11 mouse cellular contexts compared by ENCODE assay signal in the genomic region with DNA sequence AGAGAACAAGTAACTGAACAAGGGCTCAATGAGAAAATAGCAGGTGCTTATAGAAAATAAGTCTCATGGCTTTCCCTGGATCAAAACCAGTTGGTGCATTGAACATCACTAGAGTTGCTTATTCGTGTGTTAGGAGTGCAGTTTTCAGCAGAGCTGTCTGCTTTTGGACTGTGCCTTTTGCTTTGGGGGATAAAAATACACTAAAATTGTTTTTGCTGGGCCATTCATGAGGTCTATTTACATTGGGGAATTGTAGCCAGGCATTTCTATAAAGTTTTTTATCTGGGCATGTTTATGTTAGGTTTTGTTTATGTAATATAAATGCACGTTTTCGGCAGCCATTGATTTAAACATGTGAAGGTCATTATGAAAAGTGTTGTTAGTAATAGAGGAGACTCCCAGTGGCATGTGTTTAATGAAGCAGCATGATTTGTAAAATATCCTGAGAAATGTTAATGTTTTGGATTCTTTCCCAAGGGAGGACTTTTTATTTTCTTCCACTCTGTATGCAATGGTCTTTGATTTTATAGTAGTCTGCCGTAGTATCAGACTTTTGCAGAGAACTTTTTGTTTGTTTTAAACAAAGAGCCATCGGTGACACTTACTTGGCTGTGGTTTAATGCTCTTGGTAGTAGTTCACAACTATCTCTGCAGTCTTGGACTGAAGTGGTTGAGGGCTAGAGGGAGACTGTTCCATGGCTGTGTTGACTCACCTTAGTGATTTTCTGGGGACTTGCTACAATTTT.
DNase-seq lines count a peak whose midpoint lies in the region; ATAC-seq and TF ChIP-seq lines count a peak whose summit lies in the region.
"Had no signal": no experiment of that assay in that cellular context is flagged by ENCODE, and none has a peak within 500 bp of the region (broad histone marks: within the 10 kb centered on the region; RNA-seq: fewer than 3 reads in every experiment).

No protein-coding gene starts in this region.

- no peak for DNase-seq in kidney, adult 2 months
- no peak for DNase-seq in kidney, postnatal 25 days
- DNase-seq in spleen, postnatal 10 days (ENCODE audit: low spot score in 2 of 2): no peak
- no peak for DNase-seq in left cerebral cortex, postnatal 36 days (ENCODE audit: low spot score in 2 of 2)
- DNase-seq: cerebellum, postnatal 10 days; liver, embryonic 13.5 days had no signal

- H3K4me2 ChIP-seq in midbrain, embryonic 12.5 days (replicated peaks): no peak overlapping the region
- H3K4me2 ChIP-seq in midbrain, embryonic 16.5 days (ENCODE audit: low read length): no peak overlapping the region
- no peak overlapping the region for H3K4me2 ChIP-seq in intestine, embryonic 16.5 days (ENCODE audit: low read depth, low read length)
- H3K4me2 ChIP-seq: forebrain, embryonic 13.5 days; liver, embryonic 13.5 days; midbrain, embryonic 15.5 days had no signal

- peaks cover 10% of the 10 kb centered on the region for H3K4me1 ChIP-seq in kidney, adult 2 months (ENCODE audit: control insufficient read depth, insufficient read depth, low read length)
- H3K4me1 ChIP-seq in midbrain, embryonic 12.5 days: peaks cover 22% of the 10 kb centered on the region
- peaks cover 11% of the 10 kb centered on the region; the same call in 1 of the 2 replicates for H3K4me1 ChIP-seq in midbrain, embryonic 16.5 days (ENCODE audit: control insufficient read depth, insufficient read depth, low read length)
- peaks cover 19% of the 10 kb centered on the region for H3K4me1 ChIP-seq in intestine, embryonic 16.5 days (ENCODE audit: control insufficient read depth, insufficient read depth, low read length)

- no peaks in the 10 kb centered on the region for H3K27me3 ChIP-seq in kidney, adult 2 months (replicated peaks; ENCODE audit: control insufficient read depth, insufficient read depth, low read length)
- no peaks in the 10 kb centered on the region for H3K27me3 ChIP-seq in midbrain, embryonic 12.5 days
- no peaks in the 10 kb centered on the region for H3K27me3 ChIP-seq in midbrain, embryonic 16.5 days (ENCODE audit: control insufficient read depth, insufficient read depth, low read depth, low read length)
- H3K27me3 ChIP-seq in intestine, embryonic 16.5 days (replicated peaks; ENCODE audit: control insufficient read depth, insufficient read depth, low read length): no peaks in the 10 kb centered on the region
- H3K27me3 ChIP-seq: liver, embryonic 13.5 days; midbrain, embryonic 15.5 days had no signal

- no peak for ATAC-seq in midbrain, embryonic 12.5 days (ENCODE audit: low FRiP score, low read depth)
- no peak for ATAC-seq in midbrain, embryonic 16.5 days
- peak; percentile 63 for ATAC-seq in intestine, embryonic 16.5 days
- ATAC-seq: forebrain, embryonic 13.5 days had no signal

- H3K27ac ChIP-seq in kidney, adult 2 months (ENCODE audit: insufficient read depth, low read depth, low read length): peak overlapping the region; percentile 92
- H3K27ac ChIP-seq in midbrain, embryonic 12.5 days (replicated peaks): peak overlapping the region; percentile 87
- H3K27ac ChIP-seq in midbrain, embryonic 16.5 days (ENCODE audit: low read length): no peak overlapping the region
- H3K27ac ChIP-seq in intestine, embryonic 16.5 days (ENCODE audit: low read length): peak overlapping the region; percentile 73
- H3K27ac ChIP-seq: forebrain, embryonic 13.5 days; liver, embryonic 13.5 days had no signal

- WGBS in kidney, adult 2 months: 49% methylated on average over 5 of the region's 5 CpGs
- WGBS in midbrain, embryonic 12.5 days: 81% methylated on average over 5 of the region's 5 CpGs
- 71% methylated on average over 5 of the region's 5 CpGs for WGBS in midbrain, embryonic 16.5 days
- 42% methylated on average over 5 of the region's 5 CpGs for WGBS in intestine, embryonic 16.5 days

- peaks cover 5% of the 10 kb centered on the region; the same call in 1 of the 2 replicates for H3K9me3 ChIP-seq in midbrain, embryonic 12.5 days
- no peaks in the 10 kb centered on the region for H3K9me3 ChIP-seq in midbrain, embryonic 16.5 days (replicated peaks; ENCODE audit: control insufficient read depth, low read length, poor library complexity, severe bottlenecking)
- H3K9me3 ChIP-seq in intestine, embryonic 16.5 days (ENCODE audit: control insufficient read depth, low read length): no peaks in the 10 kb centered on the region
- H3K9me3 ChIP-seq: forebrain, embryonic 13.5 days; liver, embryonic 13.5 days; midbrain, embryonic 15.5 days had no signal

- TF ChIP-seq CTCF in kidney, adult 2 months (conservative IDR thresholded peaks at IDR 0.05; ENCODE audit: insufficient read depth, insufficient read length, low read depth, low read length): no peak

- H3K36me3 ChIP-seq in kidney, adult 2 months (ENCODE audit: control insufficient read depth, insufficient read depth, low read length): no peaks in the 10 kb centered on the region
- no peaks in the 10 kb centered on the region for H3K36me3 ChIP-seq in midbrain, embryonic 12.5 days
- H3K36me3 ChIP-seq in midbrain, embryonic 16.5 days (ENCODE audit: control insufficient read depth, insufficient read depth, low read length): no peaks in the 10 kb centered on the region
- no peaks in the 10 kb centered on the region for H3K36me3 ChIP-seq in intestine, embryonic 16.5 days (ENCODE audit: control insufficient read depth, insufficient read depth, low read length)
- H3K36me3 ChIP-seq: liver, embryonic 13.5 days; midbrain, embryonic 15.5 days had no signal

- no peak overlapping the region for H3K4me3 ChIP-seq in kidney, adult 2 months (ENCODE audit: insufficient read depth, low read depth, low read length)
- H3K4me3 ChIP-seq in midbrain, embryonic 12.5 days: no peak overlapping the region
- H3K4me3 ChIP-seq in midbrain, embryonic 16.5 days (ENCODE audit: low read depth, low read length): no peak overlapping the region
- H3K4me3 ChIP-seq in intestine, embryonic 16.5 days (ENCODE audit: low read length): no peak overlapping the region
- H3K4me3 ChIP-seq: forebrain, embryonic 13.5 days; liver, embryonic 13.5 days; midbrain, embryonic 15.5 days had no signal

- intact Hi-C loops in left cerebral cortex, postnatal 36 days (cut with DNase I): no loop called here

- no peak overlapping the region for H3K9ac ChIP-seq in midbrain, embryonic 12.5 days (replicated peaks)
- H3K9ac ChIP-seq in midbrain, embryonic 16.5 days (ENCODE audit: low read depth, low read length): no peak overlapping the region
- H3K9ac ChIP-seq in intestine, embryonic 16.5 days (ENCODE audit: low read depth, low read length): no peak overlapping the region
- H3K9ac ChIP-seq: forebrain, embryonic 13.5 days; liver, embryonic 13.5 days; midbrain, embryonic 15.5 days had no signal

- TF ChIP-seq POLR2A in kidney, adult 2 months (IDR thresholded peaks at IDR 0.05; ENCODE audit: low read depth, low read length): no peak
